Mouse (Mus musculus) olfactory bulb, adult 2 months (tissue): ENCODE data around the gene 1810055G02Rik.

Experiments
- CTCF ChIP-seq: fragments of 200-500 bp; IDR thresholded peaks from 2 replicates; pipeline ENCODE4 v1.5.1; 2012; ENCODE audit warnings: low read depth, mild to moderate bottlenecking, low read length, moderate library complexity; ENCODE audit not compliant: insufficient read depth
- POLR2A ChIP-seq: fragments of 200-500 bp; IDR thresholded peaks from 2 replicates; pipeline ENCODE4 v1.6.1; 2012; ENCODE audit warnings: mild to moderate bottlenecking, low read depth, low read length, moderate library complexity; ENCODE audit not compliant: insufficient read depth

- TF ChIP-seq CTCF (peak; percentile 74), POLR2A (no peak)
Measured at GRCm38 (mm10) chr19:3718481-3719361, 10.6 kb downstream of the 1810055G02Rik start.
